Mouse (Mus musculus) hematopoietic stem cell, adult 5-6 weeks (primary cell): Measurements from ENCODE around the gene Dnase1l2. TPM values are rescaled to one million over a fixed set of nuclear protein-coding genes. Genes with fewer than 3 reads are reported as not detected.
A peak's percentile ranks its signal among the peaks of the same experiment; 100 is the strongest.
"Not testable (repeated sequence)": the region's sequence is repeated elsewhere in the genome, so short reads cannot be mapped to it uniquely, and the experiment has no call there.

Experiments used
- ATAC-seq, 2 experiments: fragments of 125-278 bp in 1 of 2; replicated peaks in 1 of 2; 2 replicates each; pipeline ENCODE4 v1.8.0; 2016 to 2017; ENCODE audit warnings: inconsistent platforms in 2 of 2, mild to moderate bottlenecking in 2 of 2, moderate number of reproducible peaks in 2 of 2, low read depth in 1 of 2, moderate TSS enrichment in 1 of 2; ENCODE audit not compliant: low FRiP score in 2 of 2, poor library complexity in 2 of 2, severe bottlenecking in 2 of 2, insufficient read depth in 1 of 2, low TSS enrichment in 1 of 2
- total RNA-seq: library from RNA; stranded (forward); fragments of 172-1452, 232-1000 nt; gene quantifications from 2 replicates; pipeline ENCODE4 v1.2.3, GENCODE M21; 2017

Gene Dnase1l2
- total RNA-seq, 1 experiment from 2014 or later = not detected

DNA sequence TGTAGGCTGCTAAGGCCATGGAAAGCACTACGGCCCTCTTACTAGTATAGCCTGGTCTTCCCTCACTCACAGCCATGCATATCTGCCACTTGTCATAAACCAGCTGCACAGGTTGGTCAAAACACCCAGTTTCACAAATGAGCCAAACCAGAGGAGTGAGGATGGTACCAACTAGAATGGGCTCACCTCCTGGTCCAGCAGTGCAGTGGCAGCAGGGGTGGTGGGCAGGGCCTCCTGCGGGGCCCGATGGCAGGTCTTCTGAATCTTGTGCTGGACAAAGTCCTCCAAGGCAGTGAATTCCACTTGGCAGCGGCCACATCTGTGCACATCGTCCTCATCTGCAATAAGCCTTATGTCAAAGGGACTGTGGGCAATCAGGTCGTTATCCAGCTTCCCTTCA lies 8.3 kb upstream of the Dnase1l2 start:
- ATAC-seq = no peak

DNA sequence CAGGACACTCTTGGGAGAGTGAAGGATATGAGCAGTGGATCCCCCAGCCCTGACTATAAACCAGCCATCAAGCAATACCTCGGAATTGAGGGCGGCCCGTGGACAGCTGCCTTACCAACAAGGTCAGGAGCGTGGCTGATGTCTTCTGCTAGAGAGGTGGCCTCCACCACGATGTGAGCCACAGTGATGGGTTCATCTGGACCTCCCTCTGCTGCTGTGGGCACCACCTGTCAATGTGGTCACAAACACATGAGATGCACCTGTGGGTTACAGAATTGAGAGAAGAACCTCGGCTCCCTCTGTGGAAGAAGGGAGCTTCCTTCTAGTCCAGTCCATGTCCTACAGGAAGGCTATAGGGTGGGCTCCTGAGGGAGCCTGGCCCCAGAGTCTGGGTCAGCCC lies 6.6 kb upstream of the Dnase1l2 start:
- no peak for ATAC-seq

DNA sequence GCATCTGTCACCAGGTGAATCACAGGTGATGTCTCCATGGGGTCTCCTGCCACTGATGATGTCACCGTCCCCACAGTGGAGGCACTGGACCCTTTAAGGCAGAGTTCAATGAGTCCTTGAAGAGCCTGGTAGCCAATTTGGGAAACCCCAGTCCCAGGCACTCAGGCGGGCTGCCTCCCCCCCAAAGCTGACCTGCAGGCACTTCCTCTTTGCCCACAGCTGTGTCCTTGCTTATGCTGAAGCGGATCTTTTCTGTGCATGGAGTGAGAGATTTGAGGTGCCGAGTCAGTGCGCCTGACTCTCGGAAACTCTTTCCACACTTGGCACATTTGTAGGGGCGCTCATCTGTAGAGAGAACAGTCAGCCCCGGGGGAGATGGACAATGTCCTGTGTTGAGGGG lies 3.7 kb upstream of the Dnase1l2 start:
- peak; percentile 25 to 43 for ATAC-seq

DNA sequence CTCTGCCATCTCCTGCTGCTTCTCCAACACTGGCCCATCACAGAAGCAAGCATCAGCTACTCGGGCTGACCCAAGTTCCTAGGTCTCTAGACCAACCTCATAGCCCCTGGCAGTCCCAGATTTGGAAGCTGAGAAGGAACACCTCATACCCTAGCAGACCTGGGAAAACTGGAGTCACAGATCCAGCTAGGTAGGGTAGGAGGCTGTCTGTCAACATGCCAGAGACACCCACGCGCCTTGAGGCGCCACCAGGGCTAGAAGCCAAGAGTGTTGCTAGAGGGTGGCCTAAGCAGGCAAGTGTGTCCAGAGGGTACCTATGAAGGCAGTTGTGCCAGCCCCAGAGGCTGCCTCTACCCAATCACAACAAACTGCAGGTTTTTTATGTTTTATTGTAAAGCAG lies 504 bp upstream of the Dnase1l2 start:
- no peak for ATAC-seq

DNA sequence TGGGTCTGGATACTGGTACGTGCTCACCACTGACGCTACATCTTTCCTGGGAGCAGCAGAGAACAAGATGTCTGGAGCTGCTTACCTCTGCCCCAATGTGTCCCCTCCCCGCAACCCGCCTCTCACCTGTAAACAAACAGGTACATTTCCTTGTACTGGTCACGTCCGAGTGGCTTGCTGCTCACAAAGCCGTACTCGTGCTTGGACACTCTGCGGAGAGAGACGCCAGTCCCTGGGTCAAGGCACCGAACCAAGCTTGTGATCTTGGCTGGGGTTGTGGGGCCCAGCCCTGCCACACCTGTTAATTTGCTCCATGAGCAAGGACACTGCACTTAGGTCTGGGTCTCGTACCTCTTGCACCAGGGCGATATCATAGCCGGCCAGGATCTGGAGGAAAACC lies 798 bp downstream of the Dnase1l2 start:
- no peak for ATAC-seq

DNA sequence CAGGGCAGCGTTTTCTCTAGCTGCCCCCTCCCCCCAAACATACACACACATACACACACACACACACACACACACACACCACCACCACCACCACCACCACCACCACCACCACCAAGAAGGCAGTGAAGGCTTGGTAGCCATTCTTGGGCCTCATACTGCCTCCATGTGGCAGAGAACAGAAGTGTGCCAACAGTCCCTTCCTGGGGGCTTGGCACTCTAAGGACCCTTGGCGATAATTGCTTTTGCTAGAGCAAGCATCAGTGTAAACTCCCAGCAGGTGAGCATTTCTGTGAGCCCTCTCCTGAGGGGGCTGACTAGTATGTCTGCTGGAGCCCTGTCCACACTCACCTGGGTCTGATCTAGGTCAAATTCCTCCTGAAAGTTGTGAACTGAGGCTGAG lies 1.8 kb downstream of the Dnase1l2 start:
- no peak for ATAC-seq

DNA sequence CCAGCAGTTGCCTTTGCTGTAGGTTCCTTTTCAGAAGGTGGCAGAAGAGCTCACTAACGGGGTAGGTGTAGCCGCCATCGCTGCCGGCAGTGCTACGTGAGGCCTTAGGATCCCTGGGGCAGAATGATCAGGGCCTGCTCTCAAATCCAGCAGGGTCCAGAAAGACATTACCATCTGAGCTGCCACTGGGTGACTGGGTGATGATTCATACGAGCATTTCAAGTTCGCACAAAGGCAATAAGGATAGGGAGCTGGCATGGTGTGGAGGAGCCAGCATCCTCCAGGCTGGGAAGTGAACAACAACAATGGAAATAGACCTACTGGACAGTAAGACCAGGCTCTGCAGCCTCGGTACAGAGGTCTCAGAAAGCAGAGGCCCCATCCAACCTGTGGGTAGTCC lies 2.5 kb downstream of the Dnase1l2 start:
- ATAC-seq = no peak

DNA sequence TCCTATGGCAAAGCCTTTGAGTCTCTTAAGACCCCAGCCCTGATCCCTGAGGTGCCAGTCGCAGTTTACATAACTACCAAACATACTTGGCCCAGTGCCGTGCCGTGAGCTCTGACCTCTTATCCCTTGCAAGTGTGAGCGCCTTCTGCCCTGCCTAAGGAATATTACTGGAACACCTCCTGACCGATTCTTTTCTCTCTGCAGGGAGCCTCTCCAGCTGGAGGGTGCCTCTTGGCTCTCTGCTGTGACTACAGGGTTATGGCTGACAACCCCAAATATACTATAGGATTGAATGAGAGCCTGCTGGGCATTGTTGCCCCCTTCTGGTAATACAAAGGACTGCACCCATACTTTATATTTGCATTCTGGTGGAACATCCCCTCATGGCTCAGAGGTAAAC lies 5.9 kb downstream of the Dnase1l2 start:
- ATAC-seq = peak; percentile 72 to 78

DNA sequence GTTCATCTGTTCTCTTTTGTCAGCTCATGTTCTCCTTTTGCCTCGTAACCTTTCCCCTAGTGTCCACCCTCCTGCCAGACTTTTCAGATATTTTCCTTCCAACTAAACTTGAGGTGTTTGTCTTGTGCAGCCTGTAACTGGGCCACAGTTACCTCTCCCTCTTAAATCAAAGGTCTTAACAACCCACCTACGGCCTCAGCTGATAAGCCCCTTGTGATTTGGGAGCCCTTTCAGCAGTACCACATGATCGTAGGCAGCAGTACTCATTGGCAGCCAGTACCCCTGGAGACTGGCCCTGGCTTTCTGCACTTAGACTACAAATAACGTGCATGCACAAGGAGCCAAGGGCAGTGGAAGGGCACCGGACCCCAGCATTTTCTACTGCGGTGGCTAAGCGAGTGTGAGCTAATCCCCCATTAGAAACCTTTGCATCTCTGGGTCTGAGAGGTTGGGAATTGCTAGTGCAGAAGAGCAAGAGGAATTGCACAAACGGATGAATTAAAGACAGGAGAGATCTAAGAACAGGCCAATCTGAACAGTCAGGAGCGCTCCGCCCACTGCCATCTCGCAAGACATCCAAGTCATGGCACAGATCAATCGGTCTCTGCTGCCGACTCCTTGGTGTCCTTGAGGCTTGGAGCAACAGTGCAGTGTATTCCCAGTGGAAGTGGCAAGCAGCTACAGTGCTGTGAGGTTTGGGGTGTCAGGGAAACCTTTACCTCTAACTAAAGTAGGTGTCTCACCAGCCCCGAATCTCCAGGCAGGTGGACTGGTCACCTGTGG lies 13.5 kb downstream of the Dnase1l2 start:
- no peak for ATAC-seq

DNA sequence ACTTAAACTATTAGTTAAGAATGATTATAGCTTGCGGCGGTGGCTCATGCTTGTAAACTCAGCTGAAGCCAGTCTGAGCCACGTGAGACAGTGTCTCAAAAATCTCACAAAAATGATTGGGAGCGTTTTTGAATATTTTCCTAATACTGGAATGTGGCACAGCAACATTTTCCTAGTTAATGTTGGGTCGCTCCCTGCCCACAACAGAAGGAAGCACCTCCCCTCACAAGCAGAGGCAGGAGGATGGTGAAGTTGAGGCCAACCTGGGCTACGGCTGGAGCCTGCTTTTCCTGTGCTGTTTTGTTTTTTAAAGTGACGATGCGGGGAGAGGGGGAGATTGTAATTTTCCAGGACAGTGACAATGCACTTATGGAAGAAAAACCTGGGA lies 15.7 kb downstream of the Dnase1l2 start:
- ATAC-seq = no peak

DNA sequence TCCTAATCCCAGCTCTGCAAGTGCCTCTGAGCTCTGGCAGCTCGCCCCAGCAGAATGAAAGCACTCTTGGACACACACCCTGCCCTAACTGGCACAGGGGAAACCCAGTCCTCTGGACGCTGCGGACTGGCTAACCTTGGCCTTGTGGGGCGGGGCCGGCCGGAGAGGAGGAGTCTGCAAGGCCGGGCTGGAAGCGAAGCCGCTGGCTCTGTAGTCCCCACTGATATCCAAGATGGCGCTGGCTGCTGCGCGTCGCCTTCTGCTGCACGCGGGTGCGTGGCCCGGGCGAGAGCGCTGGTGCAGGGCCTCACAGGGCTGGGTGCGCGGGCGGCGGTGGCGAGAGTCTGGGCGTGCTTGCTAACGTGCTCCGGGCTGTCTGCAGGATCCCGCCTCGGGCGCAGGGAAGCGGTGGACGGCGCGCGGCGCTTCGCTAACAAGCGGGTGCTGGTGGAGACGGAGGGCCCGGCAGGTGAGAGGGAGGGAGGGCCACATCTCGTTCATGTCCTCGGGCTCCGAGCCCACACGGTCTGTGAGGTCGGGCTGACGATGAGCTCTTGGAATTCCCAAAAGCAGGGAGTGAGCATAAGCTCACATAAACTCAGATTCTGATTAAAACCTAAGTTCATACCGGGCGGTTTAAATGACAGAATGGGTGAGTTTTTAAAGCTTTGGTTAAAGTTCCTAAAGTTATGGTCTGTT lies 16.3 kb downstream of the Dnase1l2 start, which contains the start of gene Eci1:
Gene Eci1, plus strand, starts transcription at position 171 of the 699 bp plus-strand sequence.
- ATAC-seq = peak; percentile 98

DNA sequence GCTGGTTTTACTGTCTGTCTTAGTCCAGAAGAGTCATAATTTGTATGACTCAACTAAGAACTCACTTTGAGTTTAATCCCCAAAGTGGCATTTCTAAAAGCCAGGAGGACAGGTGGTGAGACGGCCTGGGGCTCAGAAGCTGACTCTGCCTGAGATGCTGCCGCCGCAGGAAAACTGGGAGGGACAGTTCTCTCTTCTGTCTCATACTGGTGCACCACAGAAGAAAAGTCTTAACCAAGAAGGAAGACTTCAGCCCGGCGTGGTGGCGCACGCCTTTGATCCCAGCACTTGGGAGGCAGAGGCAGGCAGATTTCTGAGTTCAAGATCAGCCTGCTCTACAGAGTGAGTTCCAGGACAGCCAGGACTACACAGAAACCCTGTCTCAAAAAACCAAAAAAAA lies 17.0 kb downstream of the Dnase1l2 start:
- ATAC-seq = no peak

DNA sequence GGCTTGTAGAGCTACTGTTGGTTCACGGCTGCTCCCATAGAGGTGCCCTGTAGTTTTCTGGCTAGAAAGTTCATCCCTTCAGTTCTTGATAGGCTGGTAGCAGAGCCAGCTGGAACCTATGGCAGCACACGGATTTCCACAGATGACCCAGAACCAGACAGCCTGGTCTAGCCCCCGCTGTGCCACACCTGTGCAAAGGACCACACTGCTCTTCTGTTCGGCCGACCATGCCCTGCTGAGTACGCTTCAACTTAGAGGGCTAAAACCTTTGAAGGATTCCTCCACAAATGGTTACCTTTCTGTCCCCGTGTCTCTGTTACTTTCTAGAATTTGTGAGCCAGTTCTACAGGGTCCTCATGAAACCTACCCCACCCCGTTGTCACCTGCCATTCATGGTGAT lies 17.6 kb downstream of the Dnase1l2 start:
- ATAC-seq = not testable (repeated sequence)

DNA sequence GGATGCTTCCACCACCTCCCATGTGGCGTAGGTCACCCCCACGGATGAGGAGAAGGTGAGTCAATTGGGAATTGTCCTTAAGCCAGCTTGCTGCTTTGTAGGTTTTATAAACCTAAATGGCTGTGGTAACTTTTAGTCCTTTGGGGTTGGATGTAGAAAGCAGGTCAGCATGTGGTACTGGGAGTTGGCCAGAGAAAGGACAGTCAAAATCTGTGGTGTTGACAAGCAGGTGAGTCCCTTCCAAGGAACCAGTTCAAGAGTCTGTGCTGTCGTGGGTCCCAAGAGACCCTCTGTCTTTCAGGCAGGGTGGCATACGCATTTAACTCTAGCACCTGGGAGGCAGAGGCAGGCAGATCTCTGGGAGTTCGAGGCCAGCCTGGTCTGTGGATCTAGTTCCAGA lies 18.4 kb downstream of the Dnase1l2 start:
- ATAC-seq = no peak

DNA sequence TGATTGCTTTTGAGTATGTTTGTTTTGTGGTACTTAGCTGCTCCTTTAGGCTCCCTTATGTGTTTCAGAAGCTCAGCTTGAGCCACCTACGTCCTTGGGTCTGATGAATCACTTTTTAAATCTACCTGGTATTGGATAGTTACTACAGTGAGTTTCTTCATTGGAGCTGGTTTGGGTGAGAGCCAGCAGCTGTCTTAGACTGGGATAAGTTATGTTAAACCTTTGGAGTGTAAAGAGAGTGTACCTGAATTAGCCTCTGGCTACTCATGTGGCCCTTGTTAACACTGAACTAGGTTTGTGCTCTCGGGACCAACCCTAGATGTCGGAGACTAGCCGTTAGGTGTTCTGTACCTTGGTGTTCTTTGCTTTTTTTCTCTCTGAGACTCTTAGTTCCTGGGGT lies 19.8 kb downstream of the Dnase1l2 start:
- no peak for ATAC-seq

DNA sequence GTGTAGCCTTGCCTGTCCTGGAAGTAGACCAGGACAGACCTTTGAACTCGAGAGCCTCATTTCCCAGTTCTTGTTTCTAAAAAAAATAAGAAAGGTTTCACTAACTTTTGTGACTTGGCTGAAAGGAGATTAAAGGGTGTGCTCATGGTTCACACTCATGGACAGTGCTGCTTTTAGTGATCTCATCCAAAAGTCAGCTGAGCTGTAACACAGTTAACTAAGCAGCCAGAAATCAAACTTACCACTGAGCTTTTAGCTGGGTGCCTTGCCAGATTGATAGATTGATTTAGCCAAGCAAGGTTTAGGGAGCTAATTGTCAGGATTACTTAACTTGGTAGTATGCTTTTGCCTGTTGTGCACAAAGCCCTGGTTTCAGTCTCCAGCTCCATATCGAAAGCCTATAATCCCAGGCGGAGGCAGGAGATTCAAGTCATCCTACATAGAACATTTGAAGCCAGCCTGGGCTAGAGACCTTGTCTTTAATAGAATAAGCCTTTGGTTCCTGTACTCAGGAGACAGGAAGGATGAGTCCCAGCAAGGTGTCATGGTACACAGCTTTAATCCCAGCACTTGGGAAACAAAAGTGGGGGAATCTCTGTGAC lies 26.8 kb downstream of the Dnase1l2 start:
- ATAC-seq = no peak

DNA sequence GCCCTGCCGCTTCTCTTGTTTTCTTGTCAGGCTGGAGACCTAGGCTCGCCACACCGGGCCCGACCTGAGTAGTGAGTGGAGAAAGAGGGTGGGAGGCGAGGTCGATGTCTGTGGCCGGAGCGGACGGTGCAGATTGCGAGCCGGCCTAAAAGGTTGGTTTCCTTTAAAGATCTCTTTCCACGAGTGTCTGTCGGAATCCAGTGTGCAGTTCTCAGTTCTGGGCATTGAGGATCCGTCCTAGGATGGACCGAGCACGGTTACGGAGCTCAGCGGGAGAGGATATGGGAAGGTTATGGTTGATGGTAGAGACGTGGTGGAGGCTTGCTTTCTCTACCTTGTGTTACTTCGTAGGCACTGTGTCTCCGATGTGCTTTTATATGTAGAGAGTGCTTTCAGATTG lies 27.9 kb downstream of the Dnase1l2 start:
- no peak for ATAC-seq

DNA sequence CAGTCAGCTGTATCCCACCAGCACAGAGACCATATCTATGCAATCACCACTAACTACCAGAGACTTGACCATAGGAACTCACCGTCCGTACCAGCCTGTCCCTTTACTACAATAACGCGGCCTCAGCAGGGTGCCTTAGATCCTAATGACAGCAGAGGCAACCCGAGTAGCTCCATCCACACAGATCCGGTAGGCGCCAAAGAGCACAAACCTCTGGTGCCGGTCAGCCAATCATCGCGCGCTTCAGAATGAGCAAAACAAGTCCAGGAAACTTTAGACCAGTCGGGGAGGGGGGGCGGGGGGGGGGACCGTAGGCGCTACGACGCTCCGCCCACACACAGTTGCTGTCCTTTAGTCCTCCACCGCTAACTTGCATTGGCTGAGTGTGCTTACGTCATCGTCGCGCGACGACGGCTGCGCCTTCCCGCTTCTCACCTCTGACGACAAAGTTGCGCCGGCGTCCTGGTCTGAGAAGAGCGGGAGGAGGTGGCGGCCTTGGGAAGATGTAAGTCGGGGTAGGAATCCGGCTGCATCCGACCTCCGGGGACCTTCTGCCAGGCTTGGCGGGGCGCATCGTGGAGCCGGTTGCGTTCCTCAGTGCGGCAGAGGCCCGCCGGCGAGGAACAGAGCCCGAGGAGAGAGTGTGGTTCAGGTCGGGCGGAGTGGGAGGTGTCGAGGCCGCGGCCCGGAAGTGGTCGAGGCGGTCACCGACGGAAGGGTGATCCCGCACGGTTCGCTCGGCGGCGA lies 28.5 kb downstream of the Dnase1l2 start, which contains the start of gene Rnps1:
Gene Rnps1, plus strand, starts transcription at position 336 of the 747 bp plus-strand sequence.
- ATAC-seq = peak; percentile 82 to 89
